8 mouse cellular contexts compared by ENCODE assay signal in the genomic region with DNA sequence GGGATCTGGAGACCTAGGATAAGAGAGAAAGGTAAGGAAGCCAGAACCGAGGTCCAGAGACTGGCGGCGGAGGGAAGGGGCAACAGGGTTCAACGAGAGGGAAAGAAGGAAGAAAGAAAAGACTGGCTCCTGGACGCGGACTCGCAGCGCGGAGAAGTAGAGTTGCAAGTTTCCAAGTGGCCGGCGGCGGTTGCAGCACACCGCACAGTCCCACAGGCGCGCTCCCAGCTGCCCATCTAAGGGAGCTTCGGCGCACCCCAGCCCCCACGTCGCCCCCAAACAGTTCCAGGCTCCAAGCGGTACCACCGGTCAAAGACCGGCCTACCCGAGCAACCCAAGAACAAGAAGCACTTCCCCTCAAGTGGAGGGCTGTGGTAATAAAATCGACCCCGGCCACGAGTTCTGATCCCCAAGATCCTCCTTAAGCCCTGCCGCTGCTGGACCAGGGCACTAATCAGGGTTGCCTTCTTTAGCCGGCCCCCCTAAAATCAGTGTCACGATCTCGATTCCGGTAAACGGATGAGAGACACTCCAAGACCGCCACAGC. TPM values are rescaled to one million over a fixed set of nuclear protein-coding genes. Genes with fewer than 3 reads are reported as not detected.
DNase-seq lines count a peak whose midpoint lies in the region; ATAC-seq and TF ChIP-seq lines count a peak whose summit lies in the region.

No protein-coding gene starts in this region.

- 0 out of 2 replicates have a peak overlapping the region, but pooled peaks have one; percentile 2 for H3K4me3 ChIP-seq in thymus, adult 2 months (ENCODE audit: control insufficient read depth, insufficient read depth, low read length)
- peak overlapping the region; percentile 45 for H3K4me3 ChIP-seq in hindbrain, embryonic 14.5 days (replicated peaks; ENCODE audit: low read length)
- H3K4me3 ChIP-seq in midbrain, embryonic 12.5 days, result peak overlapping the region; percentile 52

- H3K27me3 ChIP-seq in thymus, adult 2 months (ENCODE audit: control insufficient read depth, insufficient read depth, low read length), result peaks cover 11% of the 10 kb centered on the region; the same call in 1 of the 2 replicates
- peaks cover 37% of the 10 kb centered on the region for H3K27me3 ChIP-seq in hindbrain, embryonic 14.5 days (ENCODE audit: control insufficient read depth, insufficient read depth, low read length)
- H3K27me3 ChIP-seq in midbrain, embryonic 12.5 days, result peaks cover 36% of the 10 kb centered on the region

- H3K4me1 ChIP-seq in thymus, adult 2 months (replicated peaks; ENCODE audit: control insufficient read depth, insufficient read depth, low read length), result peaks cover 5% of the 10 kb centered on the region
- peaks cover 36% of the 10 kb centered on the region for H3K4me1 ChIP-seq in hindbrain, embryonic 14.5 days (replicated peaks; ENCODE audit: control insufficient read depth, insufficient read depth, low read length)
- peaks cover 54% of the 10 kb centered on the region for H3K4me1 ChIP-seq in midbrain, embryonic 12.5 days

- no peaks in the 10 kb centered on the region for H3K36me3 ChIP-seq in thymus, adult 2 months (ENCODE audit: control insufficient read depth, insufficient read depth, low read length)
- H3K36me3 ChIP-seq in hindbrain, embryonic 14.5 days (replicated peaks; ENCODE audit: control insufficient read depth, insufficient read depth), result no peaks in the 10 kb centered on the region
- no peaks in the 10 kb centered on the region for H3K36me3 ChIP-seq in midbrain, embryonic 12.5 days

- no peak for TF ChIP-seq CTCF in thymus, adult 2 months (IDR thresholded peaks at IDR 0.05; ENCODE audit: borderline replicate concordance, control insufficient read depth, extremely low read depth, insufficient read depth, low read length, poor library complexity)

- H3K9ac ChIP-seq in hindbrain, embryonic 14.5 days, result peak overlapping the region; percentile 35
- H3K9ac ChIP-seq in midbrain, embryonic 12.5 days (replicated peaks), result peak overlapping the region; percentile 77

- no peak for TF ChIP-seq POLR2A in thymus, adult 2 months (IDR thresholded peaks at IDR 0.05; ENCODE audit: control insufficient read depth, extremely low read depth, insufficient read depth, low read length, poor library complexity)

- peak overlapping the region; percentile 99 for H3K4me2 ChIP-seq in hindbrain, embryonic 14.5 days (replicated peaks)
- peak overlapping the region; percentile 94 for H3K4me2 ChIP-seq in midbrain, embryonic 12.5 days (replicated peaks)

- ATAC-seq in hindbrain, embryonic 14.5 days (ENCODE audit: low FRiP score), result no peak
- no peak; the same call in 1 of the 2 replicates for ATAC-seq in midbrain, embryonic 12.5 days (ENCODE audit: low FRiP score, low read depth)

- WGBS in thymus, adult 2 months, result under 1% methylated on average over 33 of the region's 33 CpGs
- under 1% methylated on average over 33 of the region's 33 CpGs for WGBS in hindbrain, embryonic 14.5 days
- WGBS in midbrain, embryonic 12.5 days, result 1% methylated on average over 33 of the region's 33 CpGs

- no peak overlapping the region for H3K27ac ChIP-seq in thymus, adult 2 months (ENCODE audit: control insufficient read depth, insufficient read depth, low read length)
- peak overlapping the region; percentile 76 for H3K27ac ChIP-seq in hindbrain, embryonic 14.5 days
- peak overlapping the region; percentile 92 for H3K27ac ChIP-seq in midbrain, embryonic 12.5 days (replicated peaks)

- peak; percentile 33 for DNase-seq in adrenal gland, postnatal 10 days
- DNase-seq in adrenal gland, postnatal 4 days (ENCODE audit: low spot score in 2 of 2), result no peak
- DNase-seq in thymus, adult 2 months, result no peak
- DNase-seq in thymus, postnatal 14 days, result no peak
- DNase-seq in hindbrain, embryonic 14.5 days (ENCODE audit: low spot score), result no peak
- DNase-seq in natural killer cell, adult 2 months (ENCODE audit: low spot score in 2 of 2), result no peak
- DNase-seq in layer of hippocampus, adult 18-20 months (ENCODE audit: low spot score in 2 of 2), result no peak

- H3K9me3 ChIP-seq in hindbrain, embryonic 14.5 days (ENCODE audit: control insufficient read depth, low read length), result no peaks in the 10 kb centered on the region
- H3K9me3 ChIP-seq in midbrain, embryonic 12.5 days, result no peaks in the 10 kb centered on the region

RNA-seq across cellular contexts. Expression of a gene that starts 0.7 kb away (rescaled TPM):
- total RNA-seq in adrenal gland, postnatal 10 days (2021), result 1 to 10 TPM; 1.5 to 3.3 TPM
- 1 to 10 TPM; 3.9 to 4.3 TPM for total RNA-seq in adrenal gland, postnatal 4 days (2021)
- 1.6 and 2.4 TPM in 2 replicates for polyA plus RNA-seq in thymus, adult 2 months (2012; rRNA removed)
- polyA plus RNA-seq in hindbrain, embryonic 14.5 days (2014; fragmentation: Nextera tagmentation; extraction: Ambion mirVana), result 1.8 and 2.0 TPM in 2 replicates
- 8.6 and 9.6 TPM in 2 replicates for polyA plus RNA-seq in midbrain, embryonic 12.5 days (2016; fragmentation: Nextera tagmentation; extraction: Ambion mirVana)
- total RNA-seq in layer of hippocampus, adult 18-20 months (2021), result 1 to 10 TPM; 3.2 to 4.1 TPM

Comparison
In these comparisons a context has a peak if more than half of its experiments do, and no peak if none do; other contexts are left out.
1. H3K4me3 ChIP-seq: peak in every context shown above with its lines; median percentile 52 in midbrain, embryonic 12.5 days; 45 in hindbrain, embryonic 14.5 days; 2 in thymus, adult 2 months.